Mouse (Mus musculus) thymus, postnatal 0 days (tissue): ENCODE data around the gene Hibch. TPM values are rescaled to one million over a fixed set of nuclear protein-coding genes. Genes with fewer than 3 reads are reported as not detected.
A peak's percentile ranks its signal among the peaks of the same experiment; 100 is the strongest.

Experiments
- DNase-seq: peaks from one replicate; pipeline ENCODE4 v3.0.0-alpha.2; 2015; ENCODE audit warnings: low spot score
- polyA plus RNA-seq: library from polyadenylated mRNA; unstranded; fragments of >200 nt; fragmentation: Nextera tagmentation; extraction: Ambion mirVana; gene quantifications from 2 replicates; pipeline ENCODE4 v1.2.1, GENCODE M21; 2015

Hibch gene
- 23.8 and 24.3 TPM in 2 replicates for polyA plus RNA-seq

- peak; percentile 98 for DNase-seq
Observed at GRCm38 (mm10) chr1:52844782-52845665, at the start of gene Hibch. Hibch (plus strand) TSS chr1:52844929.

- no peak for DNase-seq
Observed at GRCm38 (mm10) chr1:52795927-52796326, 48.8 kb upstream of the Hibch start.

- DNase-seq = peak; percentile 55
Observed at GRCm38 (mm10) chr1:52799056-52799726, 45.5 kb upstream of the Hibch start.

- no peak for DNase-seq
Observed at GRCm38 (mm10) chr1:52799772-52800171, 45.0 kb upstream of the Hibch start.

GRCm38 (mm10) chr1:52800340-52800740, 44.4 kb upstream of the Hibch start:
- peak; percentile 77 for DNase-seq

- DNase-seq = no peak
Observed at GRCm38 (mm10) chr1:52801651-52802050, 43.1 kb upstream of the Hibch start.

GRCm38 (mm10) chr1:52802406-52802975, 42.2 kb upstream of the Hibch start:
- no peak for DNase-seq

GRCm38 (mm10) chr1:52805041-52805440, 39.7 kb upstream of the Hibch start:
- no peak for DNase-seq

GRCm38 (mm10) chr1:52808456-52808855, 36.3 kb upstream of the Hibch start:
- DNase-seq = no peak

GRCm38 (mm10) chr1:52816232-52816891, 28.4 kb upstream of the Hibch start:
- DNase-seq = no peak

GRCm38 (mm10) chr1:52816910-52817812, 27.6 kb upstream of the Hibch start, which contains the start of gene Inpp1:
Inpp1 (minus strand) TSS chr1:52817688.
- DNase-seq = peak; percentile 75

GRCm38 (mm10) chr1:52817813-52818147, 26.9 kb upstream of the Hibch start:
- no peak for DNase-seq

- no peak for DNase-seq
Observed at GRCm38 (mm10) chr1:52839099-52839498, 5.6 kb upstream of the Hibch start.

- DNase-seq = no peak
Observed at GRCm38 (mm10) chr1:52844354-52844753, 375 bp upstream of the Hibch start.

- DNase-seq = no peak
Observed at GRCm38 (mm10) chr1:52846556-52846955, 1.8 kb downstream of the Hibch start.

- no peak for DNase-seq
Observed at GRCm38 (mm10) chr1:52849422-52849821, 4.7 kb downstream of the Hibch start.

- DNase-seq = peak; percentile 64
Observed at GRCm38 (mm10) chr1:52854029-52854428, 9.3 kb downstream of the Hibch start.

GRCm38 (mm10) chr1:52855904-52856601, 11.3 kb downstream of the Hibch start:
- no peak for DNase-seq

GRCm38 (mm10) chr1:52864220-52864619, 19.5 kb downstream of the Hibch start:
- DNase-seq = no peak

GRCm38 (mm10) chr1:52866007-52866406, 21.3 kb downstream of the Hibch start:
- no peak for DNase-seq
